Mouse (Mus musculus) neural tube, embryonic 15.5 days (tissue): ENCODE results near the gene Map3k5. TPM values are rescaled to one million over a fixed set of nuclear protein-coding genes. Genes with fewer than 3 reads are reported as not detected.

Source experiments
- ATAC-seq: fragments of 200-750 bp; cut with Nextera tagmentation; 2 replicates; pipeline ENCODE4 v1.8.0; 2017; ENCODE audit warnings: mild to moderate bottlenecking, moderate TSS enrichment, moderate library complexity; ENCODE audit not compliant: low FRiP score
- H3K27ac ChIP-seq: fragments of 300-500 bp; sonication (generic); replicated peaks from 2 replicates; pipeline ENCODE4 v1.5.1; 2015; ENCODE audit warnings: mild to moderate bottlenecking, inconsistent platforms
- H3K27me3 ChIP-seq: fragments of 300-500 bp; sonication (generic); replicated peaks from 2 replicates; pipeline ENCODE4 v1.6.1; 2015; ENCODE audit warnings: inconsistent platforms
- H3K36me3 ChIP-seq: fragments of 300-500 bp; sonication (generic); 2 replicates; pipeline ENCODE4 v1.6.1; 2015; ENCODE audit warnings: inconsistent platforms
- H3K4me1 ChIP-seq: fragments of 300-500 bp; sonication (generic); 2 replicates; pipeline ENCODE4 v1.6.1; 2015; ENCODE audit warnings: inconsistent platforms
- H3K4me2 ChIP-seq: fragments of 300-500 bp; sonication (generic); 2 replicates; pipeline ENCODE4 v1.6.1; 2015; ENCODE audit warnings: inconsistent platforms, mild to moderate bottlenecking, moderate library complexity
- H3K4me3 ChIP-seq: fragments of 300-500 bp; sonication (generic); replicated peaks from 2 replicates; pipeline ENCODE4 v1.5.1; 2015; ENCODE audit warnings: mild to moderate bottlenecking, inconsistent platforms
- H3K9ac ChIP-seq: fragments of 300-500 bp; sonication (generic); replicated peaks from 2 replicates; pipeline ENCODE4 v1.6.1; 2015; ENCODE audit warnings: mild to moderate bottlenecking, inconsistent platforms
- H3K9me3 ChIP-seq: fragments of 300-500 bp; sonication (generic); replicated peaks from 2 replicates; pipeline ENCODE4 v1.6.1; 2016; ENCODE audit warnings: inconsistent platforms
- WGBS: fragments of 180-500 bp; shearing (Covaris S2); methylation state at CpG from one replicate; pipeline ENCODE4 v1.1.7; 2015; ENCODE audit warnings: mixed read lengths; 5-methylcytosine and 5-hydroxymethylcytosine counted together
- polyA plus RNA-seq: library from polyadenylated mRNA; unstranded; fragments of >200 nt; fragmentation: Nextera tagmentation; extraction: Ambion mirVana; gene quantifications from 2 replicates; pipeline ENCODE4 v1.2.1, GENCODE M21; 2015

Map3k5 gene
- polyA plus RNA-seq: 1.4 and 1.7 TPM in 2 replicates

DNA sequence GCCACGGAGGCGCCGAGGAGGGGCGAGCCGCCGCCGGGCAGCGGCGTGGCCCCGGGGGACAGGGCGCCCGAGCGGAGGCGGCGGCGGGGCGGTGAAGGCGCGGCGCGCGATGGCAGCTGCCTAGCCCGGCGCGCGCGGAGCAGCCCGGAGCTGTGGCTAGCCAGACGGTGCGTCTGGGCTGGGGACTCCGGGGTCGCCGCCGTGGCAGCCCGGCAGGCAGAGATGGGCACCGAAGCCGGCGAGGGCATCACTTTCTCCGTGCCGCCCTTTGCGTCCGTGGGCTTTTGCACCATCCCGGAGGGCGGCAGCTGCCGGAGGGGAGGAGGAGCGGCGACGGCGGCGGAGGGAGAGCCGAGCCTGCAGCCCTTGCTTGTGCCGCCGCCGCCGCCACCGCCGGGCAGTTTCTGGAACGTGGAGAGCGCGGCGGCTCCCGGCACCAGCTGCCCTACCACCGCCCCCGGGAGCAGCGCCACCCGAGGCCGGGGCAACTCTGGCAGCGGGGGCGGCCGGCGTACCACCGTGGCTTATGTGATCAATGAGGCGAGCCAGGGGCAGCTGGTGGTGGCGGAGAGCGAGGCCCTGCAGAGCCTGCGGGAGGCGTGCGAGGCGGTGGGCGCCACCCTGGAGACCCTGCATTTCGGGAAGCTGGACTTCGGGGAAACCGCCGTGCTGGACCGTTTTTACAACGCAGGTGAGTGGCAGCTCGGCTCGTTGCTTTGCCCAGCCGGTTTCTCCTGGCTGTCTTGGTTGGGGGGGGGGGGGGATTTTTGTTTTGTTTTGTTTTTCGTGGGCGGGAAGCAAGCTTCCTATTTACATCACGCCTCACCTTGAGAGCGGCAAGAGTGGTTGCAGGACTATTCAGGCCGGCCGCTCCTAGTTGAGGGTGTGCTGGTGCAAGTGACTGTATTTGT is at the start of gene Map3k5:
TSS of gene Map3k5 (plus strand) at position 89 of the 911 bp plus-strand sequence.
- Histone ChIP-seq H3K9me3 (no peaks in the 10 kb centered on the region), H3K4me3 (peak within 1 kb of the TSS; percentile 78), H3K27ac (peak within 1 kb of the TSS; percentile 84), H3K27me3 (peaks cover 24% of the 10 kb centered on the region), H3K4me2 (peak within 1 kb of the TSS; percentile 98), H3K36me3 (no peaks in the 10 kb centered on the region), H3K9ac (peak within 1 kb of the TSS; percentile 75), H3K4me1 (peaks cover 23% of the 10 kb centered on the region)
- WGBS: under 1% methylated on average over 75 of the region's 95 CpGs
- ATAC-seq: peak; percentile 80

GRCm38 (mm10) chr10:19886249-19886648 is 48.0 kb upstream of the Map3k5 start:
- 90% methylated on average over 3 of the region's 3 CpGs for WGBS
- no peak for ATAC-seq
- Histone ChIP-seq H3K4me1 (no peaks in the 10 kb centered on the region), H3K27me3 (no peaks in the 10 kb centered on the region), H3K27ac (no peak overlapping the region), H3K4me2 (no peak overlapping the region), H3K4me3 (no peak overlapping the region), H3K36me3 (peaks cover 5% of the 10 kb centered on the region; the same call in 1 of the 2 replicates), H3K9ac (no peak overlapping the region), H3K9me3 (no peaks in the 10 kb centered on the region)

DNA sequence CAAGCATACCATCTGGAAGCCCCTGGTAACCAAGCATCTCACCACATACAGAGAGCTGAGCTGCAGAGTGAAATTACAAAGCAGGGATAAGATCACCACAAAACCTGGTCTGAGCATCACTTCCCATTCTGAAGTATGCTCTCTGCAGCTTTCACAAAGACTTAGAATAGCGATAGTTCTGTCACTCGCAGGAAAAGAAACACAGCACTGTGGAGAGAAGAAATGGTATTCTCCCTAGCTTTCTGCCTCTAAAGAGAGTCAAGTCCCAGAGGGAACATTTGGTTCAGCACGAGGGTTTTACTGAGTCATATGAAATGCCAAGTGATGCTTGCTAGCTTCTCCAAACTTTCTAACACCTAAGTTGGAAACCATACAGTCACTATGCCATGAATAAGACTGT is 44.4 kb upstream of the Map3k5 start:
- 74% methylated on average over 3 of the region's 3 CpGs for WGBS
- H3K4me2 ChIP-seq: no peak overlapping the region

GRCm38 (mm10) chr10:19891686-19892085 is 42.6 kb upstream of the Map3k5 start:
- Histone ChIP-seq H3K4me1 (no peaks in the 10 kb centered on the region), H3K27me3 (no peaks in the 10 kb centered on the region), H3K4me3 (no peak overlapping the region), H3K9me3 (no peaks in the 10 kb centered on the region), H3K27ac (no peak overlapping the region), H3K4me2 (no peak overlapping the region), H3K9ac (no peak overlapping the region), H3K36me3 (peaks cover 5% of the 10 kb centered on the region; the same call in 1 of the 2 replicates)
- WGBS: 58% methylated on average over 3 of the region's 3 CpGs
- no peak for ATAC-seq

More for the DNA sequence above, 44.4 kb upstream of the Map3k5 start:
- H3K4me3 ChIP-seq: no peak overlapping the region
- no peak for ATAC-seq
- no peaks in the 10 kb centered on the region for H3K27me3 ChIP-seq
- peaks cover 5% of the 10 kb centered on the region; the same call in 1 of the 2 replicates for H3K36me3 ChIP-seq
- no peaks in the 10 kb centered on the region for H3K9me3 ChIP-seq
- H3K27ac ChIP-seq: no peak overlapping the region
- no peak overlapping the region for H3K9ac ChIP-seq
- no peaks in the 10 kb centered on the region for H3K4me1 ChIP-seq

GRCm38 (mm10) chr10:19893146-19893545 is 41.1 kb upstream of the Map3k5 start:
- 71% methylated on average over 6 of the region's 6 CpGs for WGBS
- no peaks in the 10 kb centered on the region for H3K4me1 ChIP-seq

GRCm38 (mm10) chr10:19893976-19894375 is 40.3 kb upstream of the Map3k5 start:
- Histone ChIP-seq H3K27ac (no peak overlapping the region), H3K4me1 (no peaks in the 10 kb centered on the region), H3K9me3 (no peaks in the 10 kb centered on the region), H3K9ac (no peak overlapping the region), H3K27me3 (no peaks in the 10 kb centered on the region), H3K36me3 (no peaks in the 10 kb centered on the region; the same call in 1 of the 2 replicates), H3K4me3 (no peak overlapping the region), H3K4me2 (no peak overlapping the region)
- WGBS: 18% methylated on average over 4 of the region's 4 CpGs
- no peak for ATAC-seq

More at GRCm38 (mm10) chr10:19893146-19893545, 41.1 kb upstream of the Map3k5 start:
- no peak overlapping the region for H3K4me2 ChIP-seq
- peaks cover 5% of the 10 kb centered on the region; the same call in 1 of the 2 replicates for H3K36me3 ChIP-seq
- no peaks in the 10 kb centered on the region for H3K9me3 ChIP-seq
- no peak overlapping the region for H3K4me3 ChIP-seq
- no peak overlapping the region for H3K27ac ChIP-seq
- no peak for ATAC-seq
- H3K9ac ChIP-seq: no peak overlapping the region
- no peaks in the 10 kb centered on the region for H3K27me3 ChIP-seq

DNA sequence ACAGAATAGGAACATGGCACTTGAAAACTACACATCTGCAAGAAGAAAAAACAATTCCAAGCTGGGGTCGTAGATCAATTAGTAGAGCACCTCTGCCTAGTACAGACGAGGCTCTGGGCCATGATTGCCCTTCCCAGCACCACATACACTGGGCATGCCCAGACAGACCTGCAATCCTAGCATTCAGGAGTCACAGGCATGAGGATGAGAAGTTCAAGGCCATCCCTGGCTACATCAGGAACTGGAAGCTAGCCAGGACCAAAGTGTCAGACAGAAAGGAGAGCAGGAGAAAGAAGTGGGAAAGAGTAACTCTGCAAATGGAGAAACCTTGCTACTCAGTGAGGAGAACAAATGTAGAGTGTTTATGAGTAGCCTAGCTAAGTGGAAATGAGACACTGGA is 34.1 kb upstream of the Map3k5 start:
- H3K36me3 ChIP-seq: peaks cover 3% of the 10 kb centered on the region; the same call in 1 of the 2 replicates
- H3K9me3 ChIP-seq: no peaks in the 10 kb centered on the region
- H3K9ac ChIP-seq: no peak overlapping the region
- H3K27ac ChIP-seq: no peak overlapping the region
- H3K4me1 ChIP-seq: no peaks in the 10 kb centered on the region
- no peak for ATAC-seq
- no peak overlapping the region for H3K4me3 ChIP-seq
- H3K27me3 ChIP-seq: no peaks in the 10 kb centered on the region
- H3K4me2 ChIP-seq: no peak overlapping the region
- WGBS: 58% methylated on average over 2 of the region's 2 CpGs

DNA sequence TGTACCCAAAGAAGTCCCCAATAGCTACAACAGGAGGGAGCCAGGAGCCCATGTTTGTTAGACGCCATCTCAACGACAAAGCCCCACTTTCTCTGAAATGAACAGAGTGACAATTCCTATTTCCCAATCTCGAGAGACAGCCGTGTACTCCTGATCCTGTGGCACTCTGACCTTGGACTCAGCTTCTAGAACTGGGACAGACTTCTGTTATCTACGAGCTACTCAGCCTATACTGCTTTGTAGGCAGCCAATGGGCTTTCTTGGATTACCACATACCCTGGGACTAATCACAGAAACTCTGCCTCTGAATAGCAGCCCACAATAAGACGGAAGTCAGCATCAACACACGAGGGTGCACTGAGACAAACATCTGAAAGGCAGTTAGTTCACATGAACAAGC is 32.3 kb upstream of the Map3k5 start:
- 77% methylated on average over 7 of the region's 7 CpGs for WGBS

DNA sequence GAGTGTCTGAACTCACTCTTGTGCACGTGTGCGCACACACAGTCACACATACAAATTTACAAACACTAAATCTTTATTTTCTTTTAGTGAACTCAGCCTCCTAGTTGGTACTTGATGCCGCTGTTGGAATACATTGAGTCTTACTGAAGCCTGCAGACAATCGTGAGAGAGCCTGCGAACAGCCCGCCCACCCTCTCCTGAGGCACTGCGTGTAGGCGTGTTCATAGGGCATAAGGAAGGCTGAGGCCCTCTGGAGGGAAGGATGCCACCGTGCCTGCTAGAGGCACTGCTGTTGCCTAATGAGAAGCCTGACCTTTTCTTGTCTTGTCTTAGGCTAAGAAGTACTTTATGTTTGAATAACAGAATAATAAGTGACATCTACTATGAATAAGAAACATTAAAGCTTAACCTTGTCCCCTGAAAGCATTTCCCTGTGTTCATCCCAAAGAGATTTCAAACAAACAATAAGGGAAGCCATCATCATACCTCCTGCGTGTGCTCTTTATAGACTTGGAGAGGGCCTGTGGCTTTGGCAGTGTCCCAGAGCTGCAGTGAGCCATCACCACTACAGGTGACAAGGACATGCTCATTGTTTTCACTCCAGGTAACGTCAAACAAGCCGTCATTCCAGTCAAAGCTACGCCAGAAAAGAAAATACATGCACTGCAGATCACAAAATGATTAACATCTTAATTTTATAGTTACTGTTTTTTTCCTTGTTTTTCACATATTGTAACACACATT is 30.0 kb upstream of the Map3k5 start:
- Histone ChIP-seq H3K4me1 (0 out of 2 replicates have a peak, but pooled peaks cover 4% of the 10 kb centered on the region), H3K9ac (no peak overlapping the region), H3K36me3 (peaks cover 3% of the 10 kb centered on the region; the same call in 1 of the 2 replicates), H3K27me3 (no peaks in the 10 kb centered on the region), H3K27ac (no peak overlapping the region), H3K9me3 (no peaks in the 10 kb centered on the region), H3K4me3 (no peak overlapping the region), H3K4me2 (no peak overlapping the region)
- no peak for ATAC-seq
- 84% methylated on average over 13 of the region's 13 CpGs for WGBS

More for the DNA sequence above, 32.3 kb upstream of the Map3k5 start:
- Histone ChIP-seq H3K27me3 (no peaks in the 10 kb centered on the region), H3K4me2 (no peak overlapping the region), H3K9me3 (no peaks in the 10 kb centered on the region), H3K4me1 (0 out of 2 replicates have a peak, but pooled peaks cover 2% of the 10 kb centered on the region), H3K4me3 (no peak overlapping the region), H3K27ac (no peak overlapping the region), H3K9ac (no peak overlapping the region), H3K36me3 (peaks cover 3% of the 10 kb centered on the region; the same call in 1 of the 2 replicates)
- no peak for ATAC-seq

DNA sequence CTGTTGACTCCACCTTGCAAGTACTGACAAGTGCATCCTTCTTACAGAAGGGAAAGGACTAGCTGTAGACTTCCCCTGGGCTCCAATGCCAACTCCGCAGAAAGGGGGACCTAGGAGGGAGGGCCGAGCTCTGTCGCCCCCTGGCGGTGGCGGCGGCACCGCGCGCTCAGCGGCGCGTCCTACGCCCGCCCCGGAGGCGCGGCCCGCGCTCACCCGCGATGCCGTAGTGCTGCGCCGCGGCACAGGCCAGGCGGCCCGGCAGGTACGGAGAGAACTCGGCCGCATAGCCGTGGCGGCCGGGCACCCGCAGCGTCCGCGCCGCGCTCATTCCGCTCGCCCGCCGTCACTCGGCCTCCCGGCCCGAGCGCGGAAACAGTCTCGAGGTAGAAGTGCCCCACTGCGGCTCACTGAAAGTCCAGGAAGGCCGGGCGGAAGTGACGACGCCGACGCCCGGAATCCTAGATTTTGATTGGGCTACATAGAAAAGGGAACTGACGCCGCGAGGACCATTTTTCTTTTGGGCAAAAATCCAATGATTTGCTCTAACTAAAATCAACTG is 26.9 kb upstream of the Map3k5 start, which contains the start of gene Pex7:
TSS of gene Pex7 (minus strand) at position 444 of the 559 bp plus-strand sequence.
- no peaks in the 10 kb centered on the region for H3K9me3 ChIP-seq
- WGBS: under 1% methylated on average over 60 of the region's 60 CpGs
- H3K27me3 ChIP-seq: no peaks in the 10 kb centered on the region
- peak within 1 kb of the TSS; percentile 98 for H3K27ac ChIP-seq
- H3K4me3 ChIP-seq: peak within 1 kb of the TSS; percentile 66
- H3K4me2 ChIP-seq: peak within 1 kb of the TSS; percentile 47
- H3K4me1 ChIP-seq: 0 out of 2 replicates have a peak, but pooled peaks cover 4% of the 10 kb centered on the region
- no peaks in the 10 kb centered on the region for H3K36me3 ChIP-seq
- ATAC-seq: peak; percentile 98
- peak within 1 kb of the TSS; percentile 64 for H3K9ac ChIP-seq

- Histone ChIP-seq H3K4me3 (no peak overlapping the region), H3K4me2 (peak overlapping the region; percentile 47; the same call in 1 of the 2 replicates), H3K36me3 (no peaks in the 10 kb centered on the region), H3K9ac (no peak overlapping the region), H3K4me1 (0 out of 2 replicates have a peak, but pooled peaks cover 4% of the 10 kb centered on the region), H3K27me3 (no peaks in the 10 kb centered on the region), H3K9me3 (no peaks in the 10 kb centered on the region), H3K27ac (no peak overlapping the region)
- no peak for ATAC-seq
- 71% methylated on average over 2 of the region's 2 CpGs for WGBS
Measured at GRCm38 (mm10) chr10:19908076-19908475, 26.2 kb upstream of the Map3k5 start.
